Mouse (Mus musculus) megakaryocyte, embryonic 14.5 days (primary cell): ENCODE measurements at regions not wholly inside any gene's neighbourhood (a gene's known extent, or its start where the extent isn't known, plus 50 kb on each side); places are given as distances from the start of the nearest gene placed in this dataset.

Experiments used
- FLI1 ChIP-seq: IDR thresholded peaks from 2 replicates; pipeline ENCODE4 v1.6.1; 2012; ENCODE audit warnings: low read length, inconsistent platforms, mixed read lengths
- GATA1 ChIP-seq: IDR thresholded peaks from 3 replicates; pipeline ENCODE4 v1.6.1; 2012; ENCODE audit warnings: mixed read lengths, low read length, inconsistent platforms, borderline replicate concordance

- TF ChIP-seq FLI1, result no peak
- TF ChIP-seq GATA1, result no peak
Observed at GRCm38 (mm10) chr5:45214475-45214874, 235.6 kb downstream of the Qdpr start.
